ENCODE assay signal across 9 mouse cellular contexts in genomic region chr8:122174133-122174930, GRCm38 (mm10).
A peak's percentile ranks its signal among the peaks of the same experiment; 100 is the strongest.
DNase-seq lines count a peak whose midpoint lies in the region; ATAC-seq and TF ChIP-seq lines count a peak whose summit lies in the region.
"Had no signal": no experiment of that assay in that cellular context is flagged by ENCODE, and none has a peak within 500 bp of the region (broad histone marks: within the 10 kb centered on the region; RNA-seq: fewer than 3 reads in every experiment).

No protein-coding gene starts in this region.

- peaks cover 7% of the 10 kb centered on the region for H3K4me1 ChIP-seq in testis, adult 2 months (ENCODE audit: control insufficient read depth, insufficient read depth, low read length)
- H3K4me1 ChIP-seq in intestine, embryonic 16.5 days (ENCODE audit: control insufficient read depth, insufficient read depth, low read length), result no peaks in the 10 kb centered on the region
- no peaks in the 10 kb centered on the region for H3K4me1 ChIP-seq in stomach, embryonic 16.5 days (ENCODE audit: control insufficient read depth, insufficient read depth, low read length)
- H3K4me1 ChIP-seq in forebrain, embryonic 16.5 days (replicated peaks; ENCODE audit: control insufficient read depth, insufficient read depth, low read length), result no peaks in the 10 kb centered on the region

- H3K9ac ChIP-seq in intestine, embryonic 16.5 days (ENCODE audit: low read depth, low read length), result no peak overlapping the region
- no peak overlapping the region for H3K9ac ChIP-seq in stomach, embryonic 16.5 days (ENCODE audit: low read length)
- H3K9ac ChIP-seq in forebrain, embryonic 16.5 days (replicated peaks; ENCODE audit: low read depth, low read length), result no peak overlapping the region
- H3K9ac ChIP-seq: limb, embryonic 15.5 days had no signal

- no peak for ATAC-seq in CD4-positive, CD25-positive, alpha-beta regulatory T cell, adult 4 months
- ATAC-seq in intestine, embryonic 16.5 days, result peak; percentile 87
- ATAC-seq in stomach, embryonic 16.5 days (ENCODE audit: insufficient read depth, low FRiP score), result peak; percentile 89
- no peak for ATAC-seq in forebrain, embryonic 16.5 days

- DNase-seq in CD4-positive, CD25-positive, alpha-beta regulatory T cell, adult 2 months (ENCODE audit: low read depth, low spot score), result peak; percentile 3
- no peak for DNase-seq in testis, postnatal 10 days (ENCODE audit: low spot score)
- no peak for DNase-seq in cerebellum, adult 18-20 months

- no peak for TF ChIP-seq CTCF in testis, adult 2 months (IDR thresholded peaks at IDR 0.05; ENCODE audit: control insufficient read depth, insufficient read depth, insufficient replicate concordance, low read depth, low read length)

- H3K9me3 ChIP-seq in intestine, embryonic 16.5 days (ENCODE audit: control insufficient read depth, low read length), result no peaks in the 10 kb centered on the region
- no peaks in the 10 kb centered on the region for H3K9me3 ChIP-seq in stomach, embryonic 16.5 days (replicated peaks; ENCODE audit: control insufficient read depth, low read length)
- no peaks in the 10 kb centered on the region for H3K9me3 ChIP-seq in forebrain, embryonic 16.5 days (ENCODE audit: control insufficient read depth, low read length)
- H3K9me3 ChIP-seq: limb, embryonic 15.5 days had no signal

- WGBS in intestine, embryonic 16.5 days, result 30% methylated on average over 10 of the region's 10 CpGs
- 37% methylated on average over 10 of the region's 10 CpGs for WGBS in stomach, embryonic 16.5 days
- WGBS in forebrain, embryonic 16.5 days, result 49% methylated on average over 10 of the region's 10 CpGs

- H3K4me2 ChIP-seq in intestine, embryonic 16.5 days (ENCODE audit: low read depth, low read length), result no peak overlapping the region
- H3K4me2 ChIP-seq in stomach, embryonic 16.5 days (ENCODE audit: low read depth, low read length), result no peak overlapping the region
- H3K4me2 ChIP-seq in forebrain, embryonic 16.5 days (ENCODE audit: low read length), result no peak overlapping the region
- H3K4me2 ChIP-seq: limb, embryonic 15.5 days had no signal

- H3K27me3 ChIP-seq in testis, adult 2 months (ENCODE audit: control insufficient read depth, insufficient read depth, low read length), result no peaks in the 10 kb centered on the region
- no peaks in the 10 kb centered on the region for H3K27me3 ChIP-seq in intestine, embryonic 16.5 days (replicated peaks; ENCODE audit: control insufficient read depth, insufficient read depth, low read length)
- H3K27me3 ChIP-seq in stomach, embryonic 16.5 days (ENCODE audit: control insufficient read depth, insufficient read depth, low read length), result no peaks in the 10 kb centered on the region
- H3K27me3 ChIP-seq in forebrain, embryonic 16.5 days (replicated peaks; ENCODE audit: control insufficient read depth, insufficient read depth, low read length), result no peaks in the 10 kb centered on the region

- no peak for TF ChIP-seq POLR2A in testis, adult 2 months (IDR thresholded peaks at IDR 0.05; ENCODE audit: control insufficient read depth, low read depth, low read length)

- no peaks in the 10 kb centered on the region for H3K36me3 ChIP-seq in testis, adult 2 months (ENCODE audit: control insufficient read depth, insufficient read depth, low read length)
- H3K36me3 ChIP-seq in intestine, embryonic 16.5 days (ENCODE audit: control insufficient read depth, insufficient read depth, low read length), result no peaks in the 10 kb centered on the region
- H3K36me3 ChIP-seq in stomach, embryonic 16.5 days (ENCODE audit: control insufficient read depth, insufficient read depth, low read length), result no peaks in the 10 kb centered on the region
- H3K36me3 ChIP-seq in forebrain, embryonic 16.5 days (ENCODE audit: control insufficient read depth, insufficient read depth), result no peaks in the 10 kb centered on the region
- H3K36me3 ChIP-seq: limb, embryonic 15.5 days had no signal

- no peak overlapping the region for H3K27ac ChIP-seq in testis, adult 2 months (ENCODE audit: control insufficient read depth, insufficient read depth, low read depth, low read length)
- H3K27ac ChIP-seq in intestine, embryonic 16.5 days (ENCODE audit: low read length), result no peak overlapping the region
- H3K27ac ChIP-seq in stomach, embryonic 16.5 days (ENCODE audit: low read length), result no peak overlapping the region
- H3K27ac ChIP-seq in forebrain, embryonic 16.5 days (ENCODE audit: low read length), result no peak overlapping the region
- H3K27ac ChIP-seq: limb, embryonic 15.5 days had no signal

- peak overlapping the region; percentile 53 for H3K4me3 ChIP-seq in testis, adult 2 months (ENCODE audit: control insufficient read depth, low read depth, low read length)
- H3K4me3 ChIP-seq in intestine, embryonic 16.5 days (ENCODE audit: low read length), result no peak overlapping the region
- H3K4me3 ChIP-seq in stomach, embryonic 16.5 days (replicated peaks; ENCODE audit: low read length), result no peak overlapping the region
- H3K4me3 ChIP-seq in forebrain, embryonic 16.5 days (replicated peaks; ENCODE audit: low read length), result no peak overlapping the region
- H3K4me3 ChIP-seq: limb, embryonic 15.5 days had no signal

Comparison
In these comparisons a context has a peak if more than half of its experiments do, and no peak if none do; other contexts are left out.
1. ATAC-seq: peak in intestine, embryonic 16.5 days (single experiment) and stomach, embryonic 16.5 days (single experiment); none in CD4-positive, CD25-positive, alpha-beta regulatory T cell, adult 4 months (single experiment) and forebrain, embryonic 16.5 days (single experiment).